Mouse (Mus musculus) forebrain, embryonic 14.5 days (tissue): ENCODE measurements around the gene Prelid1. TPM values are rescaled to one million over a fixed set of nuclear protein-coding genes. Genes with fewer than 3 reads are reported as not detected.

Experiments
- ATAC-seq: fragments of 200-750 bp; cut with Nextera tagmentation; 2 replicates; pipeline ENCODE4 v1.8.0; 2017; ENCODE audit warnings: mild to moderate bottlenecking, moderate library complexity
- DNase-seq: peaks from one replicate; pipeline ENCODE4 v3.0.0-alpha.2; 2015; ENCODE audit warnings: low spot score
- H3K27ac ChIP-seq: fragments of 300-500 bp; sonication (generic); 2 replicates; pipeline ENCODE4 v1.5.1; 2014; ENCODE audit warnings: low read depth, mild to moderate bottlenecking, control low read depth, low read length, moderate library complexity
- H3K27me3 ChIP-seq: fragments of 300-500 bp; sonication (generic); replicated peaks from 2 replicates; pipeline ENCODE4 v1.6.1; 2014; ENCODE audit warnings: low read length, control low read depth, mixed read lengths; ENCODE audit not compliant: control insufficient read depth, insufficient read depth
- H3K36me3 ChIP-seq: fragments of 300-500 bp; sonication (generic); 2 replicates; pipeline ENCODE4 v1.6.1; 2014; ENCODE audit warnings: low read length, control low read depth; ENCODE audit not compliant: control insufficient read depth, insufficient read depth
- H3K4me1 ChIP-seq: fragments of 300-500 bp; sonication (generic); 2 replicates; pipeline ENCODE4 v1.6.1; 2014; ENCODE audit warnings: antibody characterized with exemption, low read length, control low read depth; ENCODE audit not compliant: control insufficient read depth, insufficient read depth
- H3K4me2 ChIP-seq: fragments of 300-500 bp; sonication (generic); 2 replicates; pipeline ENCODE4 v1.6.1; 2014; ENCODE audit warnings: mild to moderate bottlenecking, control low read depth, low read length
- H3K4me3 ChIP-seq: fragments of 300-500 bp; sonication (generic); 2 replicates; pipeline ENCODE4 v1.5.1; 2014; ENCODE audit warnings: low read depth, low read length, control low read depth
- H3K9ac ChIP-seq: fragments of 300-500 bp; sonication (generic); 2 replicates; pipeline ENCODE4 v1.6.1; 2014; ENCODE audit warnings: mild to moderate bottlenecking, low read length, control low read depth, moderate library complexity
- H3K9me3 ChIP-seq: fragments of 300-500 bp; sonication (generic); replicated peaks from 2 replicates; pipeline ENCODE4 v1.6.1; 2016; ENCODE audit warnings: low read length, control low read depth, mixed read lengths; ENCODE audit not compliant: control insufficient read depth
- WGBS: fragments of 180-500 bp; shearing (Covaris S2); extraction: QIAGEN DNeasy Blood & Tissue Kit; methylation state at CpG from one replicate; pipeline ENCODE4 v1.1.7; 2014; 5-methylcytosine and 5-hydroxymethylcytosine counted together
- polyA plus RNA-seq: library from polyadenylated mRNA; unstranded; fragments of >200 nt; fragmentation: Nextera tagmentation; extraction: Ambion mirVana; gene quantifications from 2 replicates; pipeline ENCODE4 v1.2.1, GENCODE M21; 2014

Prelid1 gene
- polyA plus RNA-seq, 1 experiment from 2014 or later, result 415 TPM

GRCm38 (mm10) chr13:55318351-55318750, 1.9 kb upstream of the Prelid1 start:
- no peak for DNase-seq
- H3K36me3 ChIP-seq, result peaks cover 71% of the 10 kb centered on the region

GRCm38 (mm10) chr13:55321434-55322129, 1.3 kb downstream of the Prelid1 start, which contains the start of gene Rab24:
TSS of gene Rab24 (minus strand) at chr13:55321946.
- Histone ChIP-seq H3K9me3 (no peaks in the 10 kb centered on the region), H3K36me3 (peaks cover 71% of the 10 kb centered on the region), H3K9ac (peak within 1 kb of the TSS; percentile 92), H3K27ac (peak within 1 kb of the TSS; percentile 54), H3K4me2 (peak within 1 kb of the TSS; percentile 96), H3K27me3 (no peaks in the 10 kb centered on the region), H3K4me3 (peak within 1 kb of the TSS; percentile 93), H3K4me1 (peaks cover 18% of the 10 kb centered on the region)
- DNase-seq (peak; percentile 95), ATAC-seq (peak; percentile 96)
- WGBS, result under 1% methylated on average over 72 of the region's 73 CpGs

More at GRCm38 (mm10) chr13:55318351-55318750, 1.9 kb upstream of the Prelid1 start:
- H3K4me1 ChIP-seq, result peaks cover 18% of the 10 kb centered on the region
- H3K4me2 ChIP-seq, result no peak overlapping the region
- no peak overlapping the region for H3K9ac ChIP-seq
- H3K4me3 ChIP-seq, result no peak overlapping the region
- no peak for ATAC-seq
- H3K27ac ChIP-seq, result no peak overlapping the region
- 83% methylated on average over 3 of the region's 3 CpGs for WGBS
- no peaks in the 10 kb centered on the region for H3K27me3 ChIP-seq
- no peaks in the 10 kb centered on the region for H3K9me3 ChIP-seq

- Histone ChIP-seq H3K27me3 (no peaks in the 10 kb centered on the region), H3K9me3 (no peaks in the 10 kb centered on the region), H3K4me3 (peak overlapping the region; percentile 93), H3K27ac (peak overlapping the region; percentile 54), H3K4me2 (peak overlapping the region; percentile 96), H3K9ac (peak overlapping the region; percentile 92), H3K36me3 (peaks cover 68% of the 10 kb centered on the region), H3K4me1 (peaks cover 22% of the 10 kb centered on the region)
- ATAC-seq, result peak; percentile 10
- DNase-seq, result peak; percentile 67
- 2% methylated on average over 31 of the region's 31 CpGs for WGBS
These were observed 2.0 kb downstream of the Prelid1 start for GRCm38 (mm10) chr13:55322130-55322825.

GRCm38 (mm10) chr13:55325596-55325995, 5.3 kb downstream of the Prelid1 start:
- Histone ChIP-seq H3K27ac (no peak overlapping the region), H3K9ac (no peak overlapping the region), H3K4me2 (no peak overlapping the region), H3K4me1 (peaks cover 37% of the 10 kb centered on the region), H3K9me3 (no peaks in the 10 kb centered on the region), H3K36me3 (peaks cover 39% of the 10 kb centered on the region), H3K4me3 (no peak overlapping the region), H3K27me3 (no peaks in the 10 kb centered on the region)
- ATAC-seq (no peak), DNase-seq (no peak)
- WGBS, result 79% methylated on average over 11 of the region's 11 CpGs

- WGBS, result 55% methylated on average over 4 of the region's 4 CpGs
- H3K4me3 ChIP-seq, result no peak overlapping the region
- H3K4me1 ChIP-seq, result peaks cover 32% of the 10 kb centered on the region
- H3K36me3 ChIP-seq, result peaks cover 39% of the 10 kb centered on the region
- no peaks in the 10 kb centered on the region for H3K27me3 ChIP-seq
- H3K9ac ChIP-seq, result peak overlapping the region; percentile 32; the same call in 1 of the 2 replicates
- peak overlapping the region; percentile 28; the same call in 1 of the 2 replicates for H3K4me2 ChIP-seq
- DNase-seq (no peak), ATAC-seq (0 out of 2 replicates have a peak, but pooled peaks have one; percentile 0)
- H3K9me3 ChIP-seq, result no peaks in the 10 kb centered on the region
- peak overlapping the region; percentile 58 for H3K27ac ChIP-seq
These were observed 6.9 kb downstream of the Prelid1 start for GRCm38 (mm10) chr13:55327169-55327568.

- Histone ChIP-seq H3K4me3 (peak overlapping the region; percentile 56; the same call in 1 of the 2 replicates), H3K27me3 (no peaks in the 10 kb centered on the region), H3K9me3 (no peaks in the 10 kb centered on the region), H3K9ac (no peak overlapping the region), H3K36me3 (peaks cover 39% of the 10 kb centered on the region), H3K27ac (peak overlapping the region; percentile 58), H3K4me1 (peaks cover 30% of the 10 kb centered on the region), H3K4me2 (peak overlapping the region; percentile 85)
- peak; percentile 38; the same call in 1 of the 2 replicates for ATAC-seq
- 50% methylated on average over 8 of the region's 8 CpGs for WGBS
- DNase-seq, result peak; percentile 92
These were observed 7.3 kb downstream of the Prelid1 start for GRCm38 (mm10) chr13:55327633-55328032.

- Histone ChIP-seq H3K4me3 (peak overlapping the region; percentile 56), H3K27ac (no peak overlapping the region), H3K9ac (peak overlapping the region; percentile 72; the same call in 1 of the 2 replicates), H3K27me3 (no peaks in the 10 kb centered on the region), H3K4me1 (peaks cover 25% of the 10 kb centered on the region), H3K4me2 (peak overlapping the region; percentile 85), H3K9me3 (no peaks in the 10 kb centered on the region), H3K36me3 (peaks cover 36% of the 10 kb centered on the region)
- no peak for ATAC-seq
- no peak for DNase-seq
- WGBS, result 86% methylated on average over 6 of the region's 6 CpGs
These were observed 7.9 kb downstream of the Prelid1 start for GRCm38 (mm10) chr13:55328171-55328570.

GRCm38 (mm10) chr13:55328641-55329040, 8.3 kb downstream of the Prelid1 start:
- DNase-seq (no peak), ATAC-seq (no peak)
- peaks cover 23% of the 10 kb centered on the region for H3K4me1 ChIP-seq
- H3K9me3 ChIP-seq, result no peaks in the 10 kb centered on the region
- peak overlapping the region; percentile 85 for H3K4me2 ChIP-seq
- H3K27ac ChIP-seq, result no peak overlapping the region
- peak overlapping the region; percentile 56 for H3K4me3 ChIP-seq
- WGBS, result 74% methylated on average over 4 of the region's 4 CpGs
- H3K9ac ChIP-seq, result peak overlapping the region; percentile 72
- no peaks in the 10 kb centered on the region for H3K27me3 ChIP-seq
- H3K36me3 ChIP-seq, result peaks cover 31% of the 10 kb centered on the region
